Mouse (Mus musculus) adrenal gland, postnatal 4 days (tissue): Measurements from ENCODE around the gene Tyw1. TPM values are rescaled to one million over a fixed set of nuclear protein-coding genes. Genes with fewer than 3 reads are reported as not detected.

Source experiments
- DNase-seq, 2 experiments: peaks; one replicate each; pipeline ENCODE4 v3.0.0; 2021 to 2022; ENCODE audit warnings: low spot score in 2 of 2, mixed read lengths in 2 of 2
- total RNA-seq, 2 experiments: library from RNA; stranded (reverse); gene quantifications; 2 replicates each; pipeline ENCODE4 v1.2.3; 2021

Gene Tyw1
- total RNA-seq, 2 experiments from 2014 or later = 25.3 to 25.7 TPM

GRCm38 (mm10) chr5:130313488-130313887 lies 58.1 kb downstream of the Tyw1 start:
- DNase-seq = no peak

GRCm38 (mm10) chr5:130314926-130315325 lies 59.5 kb downstream of the Tyw1 start:
- DNase-seq = no peak

- no peak for DNase-seq
Observed at GRCm38 (mm10) chr5:130316321-130316720, 60.9 kb downstream of the Tyw1 start.

GRCm38 (mm10) chr5:130319783-130320182 lies 64.4 kb downstream of the Tyw1 start:
- DNase-seq = no peak

- DNase-seq = peak in 1 of 2 experiments; percentile 11
Observed at GRCm38 (mm10) chr5:130320485-130320884, 65.1 kb downstream of the Tyw1 start.

GRCm38 (mm10) chr5:130325486-130325885 lies 70.1 kb downstream of the Tyw1 start:
- no peak for DNase-seq

- no peak for DNase-seq
Observed at GRCm38 (mm10) chr5:130327615-130328263, 72.3 kb downstream of the Tyw1 start.

- no peak for DNase-seq
Observed at GRCm38 (mm10) chr5:130328366-130328765, 72.9 kb downstream of the Tyw1 start.

GRCm38 (mm10) chr5:130329889-130330288 lies 74.5 kb downstream of the Tyw1 start:
- DNase-seq = no peak

- DNase-seq = no peak
Observed at GRCm38 (mm10) chr5:130330801-130331200, 75.4 kb downstream of the Tyw1 start.

GRCm38 (mm10) chr5:130331206-130331605 lies 75.8 kb downstream of the Tyw1 start:
- no peak for DNase-seq

- DNase-seq = no peak
Observed at GRCm38 (mm10) chr5:130333566-130333965, 78.1 kb downstream of the Tyw1 start.

GRCm38 (mm10) chr5:130333971-130334370 lies 78.6 kb downstream of the Tyw1 start:
- DNase-seq = no peak

- no peak for DNase-seq
Observed at GRCm38 (mm10) chr5:130335462-130335861, 80.0 kb downstream of the Tyw1 start.

GRCm38 (mm10) chr5:130340656-130341055 lies 85.2 kb downstream of the Tyw1 start:
- DNase-seq = peak in 1 of 2 experiments; percentile 6

GRCm38 (mm10) chr5:130344999-130345398 lies 89.6 kb downstream of the Tyw1 start:
- no peak for DNase-seq

GRCm38 (mm10) chr5:130345871-130346270 lies 90.5 kb downstream of the Tyw1 start:
- no peak for DNase-seq

GRCm38 (mm10) chr5:130355223-130355622 lies 99.8 kb downstream of the Tyw1 start:
- no peak for DNase-seq

- DNase-seq = no peak
Observed at GRCm38 (mm10) chr5:130363111-130363510, 107.7 kb downstream of the Tyw1 start.

GRCm38 (mm10) chr5:130363773-130364172 lies 108.4 kb downstream of the Tyw1 start:
- DNase-seq = no peak

- DNase-seq = no peak
Observed at GRCm38 (mm10) chr5:130368236-130368635, 112.8 kb downstream of the Tyw1 start.

GRCm38 (mm10) chr5:130369237-130369636 lies 113.8 kb downstream of the Tyw1 start, which contains the start of gene Caln1:
Gene Caln1 (plus strand): TSS chr5:130369455.
- peak; percentile 11 to 50 for DNase-seq

- DNase-seq = no peak
Observed at GRCm38 (mm10) chr5:130375411-130375810, 120.0 kb downstream of the Tyw1 start.
